Mouse (Mus musculus): ENCODE data around the gene Klhdc3. TPM values are rescaled to one million over a fixed set of nuclear protein-coding genes. Genes with fewer than 3 reads are reported as not detected.

Gene Klhdc3
- total RNA-seq, 2 experiments from 2014 or later, result 138 to 140 TPM

Other genes with a start within 250 kb of the Klhdc3 start
- gene Slc22a7, start 242.5 kb downstream of the Klhdc3 start, total RNA-seq (2021), result not detected
- gene Ttbk1, start 193.2 kb downstream of the Klhdc3 start, total RNA-seq (2021), result under 1 TPM; 0.33 to 0.45 TPM
- gene Dnph1, start 184.2 kb downstream of the Klhdc3 start, total RNA-seq (2021), result 10 to 100 TPM in 1 of 2 experiments, 1 to 10 TPM in 1; 9.5 to 10.2 TPM
- gene Cul9, start 134.5 kb downstream of the Klhdc3 start, total RNA-seq (2021), result 10 to 100 TPM; 12.0 to 12.6 TPM
- gene Srf, start 124.7 kb downstream of the Klhdc3 start, total RNA-seq (2021), result 100 to 1,000 TPM; 184 to 210 TPM
- gene Ptk7, start 51.4 kb downstream of the Klhdc3 start, total RNA-seq (2021), result 10 to 100 TPM; 34.8 to 36.2 TPM
- gene Klc4, start 34.9 kb downstream of the Klhdc3 start, total RNA-seq (2021), result 10 to 100 TPM; 18.9 TPM
- 100 to 1,000 TPM; 107 to 109 TPM for gene Mrpl2, start 34.7 kb downstream of the Klhdc3 start, total RNA-seq (2021)
- gene Cul7, start 30.6 kb downstream of the Klhdc3 start, total RNA-seq (2021), result 10 to 100 TPM; 65.5 to 66.6 TPM
- 10 to 100 TPM; 16.7 TPM for gene Rrp36, start 6.6 kb downstream of the Klhdc3 start, total RNA-seq (2021)
- 10 to 100 TPM; 62.9 to 66.8 TPM for gene Mea1, start 2.1 kb downstream of the Klhdc3 start, total RNA-seq (2021)
- gene Ppp2r5d, start 24.2 kb upstream of the Klhdc3 start, total RNA-seq (2021), result 10 to 100 TPM; 41.5 to 42.9 TPM
- gene Pex6, start 30.5 kb upstream of the Klhdc3 start, total RNA-seq (2021), result 10 to 100 TPM; 12.0 to 14.4 TPM
- gene Gnmt, start 48.3 kb upstream of the Klhdc3 start, total RNA-seq (2021), result under 1 TPM; 0.55 to 0.74 TPM
- 10 to 100 TPM; 29.4 to 29.7 TPM for gene Cnpy3, start 71.3 kb upstream of the Klhdc3 start, total RNA-seq (2021)
- gene Ptcra, start 82.8 kb upstream of the Klhdc3 start, total RNA-seq (2021), result not detected
- gene 2310039H08Rik, start 91.7 kb upstream of the Klhdc3 start, total RNA-seq (2021), result 10 to 100 TPM; 28.6 to 29.9 TPM
- 10 to 100 TPM; 69.6 to 71.9 TPM for gene Rpl7l1, start 101.8 kb upstream of the Klhdc3 start, total RNA-seq (2021)
- 10 to 100 TPM; 11.8 to 14.0 TPM for gene Bicral, start 177.6 kb upstream of the Klhdc3 start, total RNA-seq (2021)
- gene Tbcc, start 209.8 kb upstream of the Klhdc3 start, total RNA-seq (2021), result 10 to 100 TPM; 23.5 to 26.2 TPM
- gene Prph2, start 229.5 kb upstream of the Klhdc3 start, total RNA-seq (2021), result not detected

Data from heart, postnatal 4 days (tissue).